Mouse (Mus musculus) B cell, adult 67 days (primary cell): Measurements from ENCODE around the gene Wbp2nl. TPM values are rescaled to one million over a fixed set of nuclear protein-coding genes. Genes with fewer than 3 reads are reported as not detected.

Experiments used
- total RNA-seq, 2 experiments: library from RNA; stranded (reverse); gene quantifications; 4 replicates each; pipeline ENCODE4 v1.2.4; 2023

Wbp2nl gene
- not detected for total RNA-seq

DNA sequence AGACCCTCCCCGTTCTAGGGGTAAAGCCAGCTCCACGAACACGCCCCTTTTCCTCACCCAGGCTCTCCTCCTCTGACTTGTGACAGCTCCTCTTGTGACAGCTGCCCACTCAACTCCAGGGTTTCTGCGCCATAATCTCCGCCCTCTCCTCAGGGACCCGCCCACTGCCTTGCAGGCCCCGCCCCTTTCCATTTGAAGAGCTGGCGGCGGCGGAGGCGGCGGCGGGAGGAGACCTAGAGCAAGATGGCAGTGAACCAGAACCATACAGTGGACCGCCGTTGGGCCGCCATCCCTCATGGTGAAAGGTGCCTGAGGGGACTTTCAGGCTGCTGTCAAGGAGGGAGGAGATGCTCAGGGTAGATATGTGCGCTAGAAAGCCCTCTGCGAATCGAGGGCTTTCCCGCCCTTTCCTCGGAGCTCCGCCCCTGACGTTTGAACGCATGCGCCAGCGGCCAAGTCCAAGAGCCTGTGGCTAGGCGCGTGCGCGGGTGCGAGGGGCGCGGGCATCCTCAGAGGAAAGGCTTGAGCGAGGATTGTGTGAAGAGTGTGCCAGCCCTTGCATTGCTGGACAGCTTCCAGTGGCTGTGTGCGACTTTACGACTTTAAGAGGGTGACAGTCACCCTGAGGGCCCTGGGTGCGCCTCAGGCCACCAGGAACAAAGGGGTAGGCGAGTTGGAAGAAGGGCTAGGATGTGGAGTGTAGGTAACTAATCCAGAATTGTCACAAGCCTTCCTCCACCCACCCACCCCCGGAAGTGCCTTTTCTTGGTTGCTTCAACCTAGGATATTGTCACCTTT is at the start of gene Wbp2nl:
TSS of gene Wbp2nl (plus strand) at position 191 of the 798 bp plus-strand sequence.

DNA sequence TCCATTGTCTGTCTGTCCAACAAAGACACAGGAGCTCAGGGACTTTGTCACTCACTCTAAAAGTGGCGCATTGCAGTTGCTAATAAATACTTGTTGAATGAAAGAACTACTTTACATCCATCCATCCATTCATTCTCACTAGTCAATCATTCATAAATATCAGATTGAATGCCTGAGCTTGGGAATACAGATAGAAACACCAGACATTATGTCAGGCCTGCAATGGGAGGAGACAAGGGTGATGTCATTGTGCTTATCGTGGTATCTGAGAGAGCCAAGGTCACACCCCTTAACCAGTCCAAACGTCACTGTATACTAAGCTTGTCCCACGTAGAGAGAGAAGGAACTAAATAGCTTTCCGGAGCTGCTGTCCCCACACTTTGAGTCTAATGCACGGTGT is 46.7 kb upstream of the Wbp2nl start, which contains the start of gene 1500009C09Rik:
TSS of gene 1500009C09Rik (plus strand) at position 301 of the 400 bp plus-strand sequence.

GRCm38 (mm10) chr15:82274593-82274926 is 24.2 kb upstream of the Wbp2nl start, which contains the start of gene Sept3:
Gene Sept3, plus strand, starts transcription at chr15:82274893.

DNA sequence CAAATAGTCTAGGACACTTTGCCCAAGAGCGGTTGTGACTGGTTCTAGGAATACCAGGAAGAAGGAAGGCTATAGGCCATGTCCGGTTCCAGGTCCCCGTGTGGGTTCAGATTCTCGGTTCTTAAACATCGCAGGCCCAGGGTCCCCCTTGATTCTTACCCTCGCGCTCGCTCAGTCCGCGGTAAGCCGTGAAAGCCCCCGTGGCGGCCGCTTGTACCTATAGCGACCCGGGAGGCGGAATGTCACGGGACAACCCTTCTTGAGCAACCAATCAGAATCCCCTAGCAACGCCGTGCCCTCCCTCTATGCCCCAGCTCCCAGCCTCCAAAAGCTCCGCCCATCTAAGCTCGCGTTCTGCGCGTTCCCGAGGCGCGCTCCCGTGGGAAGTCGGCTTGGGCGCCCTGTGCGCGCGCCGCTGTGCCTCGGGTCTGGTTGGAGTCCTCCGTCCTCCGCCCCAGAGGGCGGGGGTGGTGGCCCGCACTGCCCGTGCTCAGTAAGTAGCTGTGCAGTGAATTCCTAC is 39.9 kb downstream of the Wbp2nl start, which contains the start of the genes Naga, Pheta2 and Smdt1:
TSS of gene Naga (minus strand) at position 333 of the 520 bp plus-strand sequence.
TSS of gene Pheta2 (plus strand) at position 350 of the 520 bp plus-strand sequence.
TSS of gene Smdt1 (plus strand) at position 367 of the 520 bp plus-strand sequence.

DNA sequence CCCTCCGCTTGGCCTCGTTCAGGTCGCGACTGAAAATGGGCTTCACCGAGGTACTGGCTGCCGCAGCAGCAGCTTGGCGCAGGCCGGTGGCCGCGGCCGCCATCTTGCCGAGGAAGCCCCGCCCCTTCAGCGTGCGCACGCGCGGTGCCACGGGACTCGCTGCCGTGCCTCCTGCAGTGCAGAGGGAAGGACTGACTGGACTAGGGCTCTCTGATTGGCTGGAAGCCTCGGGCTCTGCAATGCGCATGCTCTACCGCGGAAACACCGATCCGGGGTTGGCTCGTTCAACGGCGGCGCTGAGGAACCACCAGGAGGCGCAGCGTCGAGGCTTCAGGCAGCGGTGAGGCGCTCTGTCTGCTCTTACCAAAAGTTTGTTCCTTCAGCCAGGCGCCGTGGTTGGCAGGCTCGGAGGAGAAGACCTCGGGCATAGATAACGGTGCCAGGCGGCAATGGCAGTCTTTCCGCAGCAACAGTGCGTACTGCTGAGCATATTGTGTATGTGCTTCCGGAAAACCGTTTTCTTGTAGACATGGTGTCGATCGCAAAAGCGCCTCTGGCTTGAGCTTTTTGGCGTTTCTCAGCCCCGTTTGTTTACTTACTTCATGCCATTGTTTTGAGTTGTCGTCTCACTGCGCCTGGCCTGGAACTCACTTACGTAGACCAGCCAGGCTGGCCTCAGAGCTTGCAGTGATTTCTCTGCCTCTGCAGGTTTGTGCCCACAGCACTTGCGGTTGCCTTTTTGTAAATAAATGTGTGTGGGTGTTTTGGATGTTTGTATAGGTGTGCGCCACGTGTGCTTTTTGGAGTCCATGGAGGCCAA is 55.6 kb downstream of the Wbp2nl start, which contains the start of gene Ndufa6:
TSS of gene Ndufa6 (minus strand) at position 197 of the 820 bp plus-strand sequence.

Other genes starting within 250 kb of the Wbp2nl start
- not detected for gene 4930407I10Rik, start 239.8 kb upstream of the Wbp2nl start, total RNA-seq
- gene Mei1, start 229.0 kb upstream of the Wbp2nl start, total RNA-seq, result not detected
- 10 to 100 TPM; 57.8 to 66.3 TPM for gene Ccdc134, start 171.0 kb upstream of the Wbp2nl start, total RNA-seq
- 100 to 1,000 TPM; 225 to 242 TPM for gene Srebf2, start 151.8 kb upstream of the Wbp2nl start, total RNA-seq
- 1 to 10 TPM; 7.9 to 8.9 TPM for gene Shisa8, start 86.1 kb upstream of the Wbp2nl start, total RNA-seq
- 100 to 1,000 TPM; 350 to 394 TPM for gene Tnfrsf13c, start 74.6 kb upstream of the Wbp2nl start, total RNA-seq
- 1 to 10 TPM in 1 of 2 experiments, not detected in 1; 3.9 TPM for gene Cenpm, start 54.2 kb upstream of the Wbp2nl start, total RNA-seq
- not detected for gene 1500009C09Rik, start 46.6 kb upstream of the Wbp2nl start, total RNA-seq
- not detected for gene Sept3, start 24.1 kb upstream of the Wbp2nl start, total RNA-seq
- gene Naga, start 40.0 kb downstream of the Wbp2nl start, total RNA-seq, result 10 to 100 TPM; 40.2 to 52.2 TPM
- not detected for gene Pheta2, start 40.0 kb downstream of the Wbp2nl start, total RNA-seq
- 10 to 100 TPM; 78.1 to 82.2 TPM for gene Smdt1, start 40.0 kb downstream of the Wbp2nl start, total RNA-seq
- gene Ndufa6, start 55.4 kb downstream of the Wbp2nl start, total RNA-seq, result 100 to 1,000 TPM; 119 to 121 TPM
- 1 to 10 TPM; 5.9 to 10.0 TPM for gene Cyp2d22, start 81.3 kb downstream of the Wbp2nl start, total RNA-seq
- gene Cyp2d11, start 95.1 kb downstream of the Wbp2nl start, total RNA-seq, result not detected
- gene Cyp2d10, start 108.2 kb downstream of the Wbp2nl start, total RNA-seq, result not detected
- gene Cyp2d9, start 134.5 kb downstream of the Wbp2nl start, total RNA-seq, result not detected